Mouse (Mus musculus): ENCODE data around the gene Tas2r139.
"Not testable (repeated sequence)": the region's sequence is repeated elsewhere in the genome, so short reads cannot be mapped to it uniquely, and the experiment has no call there.

The Tas2r139 gene

GRCm38 (mm10) chr6:42140636-42141035 lies at the start of gene Tas2r139:
Gene Tas2r139 (plus strand): TSS chr6:42140936.
- DNase-seq (ENCODE audit: low spot score): no peak

GRCm38 (mm10) chr6:42151115-42151514 lies 10.4 kb downstream of the Tas2r139 start:
- not testable (repeated sequence) for DNase-seq (ENCODE audit: low spot score)

- DNase-seq (ENCODE audit: low spot score): peak; percentile 20
Observed at GRCm38 (mm10) chr6:42182462-42182861, 41.7 kb downstream of the Tas2r139 start.

- no peak for DNase-seq (ENCODE audit: low spot score)
Observed at GRCm38 (mm10) chr6:42186230-42186629, 45.5 kb downstream of the Tas2r139 start.

Measured in layer of hippocampus, adult 11-12 months (tissue).